Mouse (Mus musculus) heart, embryonic 14.5 days (tissue): Measurements from ENCODE around the gene Cenpv. TPM values are rescaled to one million over a fixed set of nuclear protein-coding genes. Genes with fewer than 3 reads are reported as not detected.

Experiments used
- ATAC-seq: fragments of 200-750 bp; cut with Nextera tagmentation; 2 replicates; pipeline ENCODE4 v1.8.0; 2017; ENCODE audit warnings: low read depth, moderate TSS enrichment; ENCODE audit not compliant: insufficient number of reproducible peaks, insufficient read depth, low FRiP score
- H3K27ac ChIP-seq, 2 experiments: fragments of 200-500 bp in 1 of 2; fragments of 300-500 bp in 1 of 2; sonication (generic) in 1 of 2; replicated peaks in 1 of 2; 2 replicates each; pipeline ENCODE4 v1.5.1; 2012 to 2014; ENCODE audit warnings: low read depth in 2 of 2, low read length in 2 of 2, control low read depth in 1 of 2, mild to moderate bottlenecking in 1 of 2, mixed read lengths in 1 of 2; ENCODE audit not compliant: control insufficient read depth in 1 of 2, insufficient read depth in 1 of 2
- H3K27me3 ChIP-seq: fragments of 300-500 bp; sonication (generic); 2 replicates; pipeline ENCODE4 v1.6.1; 2014; ENCODE audit warnings: mild to moderate bottlenecking, low read length, control low read depth; ENCODE audit not compliant: control insufficient read depth, insufficient read depth
- H3K36me3 ChIP-seq: fragments of 300-500 bp; sonication (generic); 2 replicates; pipeline ENCODE4 v1.6.1; 2014; ENCODE audit warnings: mild to moderate bottlenecking, control low read depth, low read length, mixed read lengths; ENCODE audit not compliant: control insufficient read depth, insufficient read depth
- H3K4me1 ChIP-seq, 2 experiments: fragments of 200-500 bp in 1 of 2; fragments of 300-500 bp in 1 of 2; sonication (generic) in 1 of 2; 2 replicates each; pipeline ENCODE4 v1.6.1; 2012 to 2014; ENCODE audit warnings: low read length in 2 of 2, control low read depth in 1 of 2, mixed read lengths in 1 of 2; ENCODE audit not compliant: control insufficient read depth in 2 of 2, insufficient read depth in 2 of 2
- H3K4me2 ChIP-seq: fragments of 300-500 bp; sonication (generic); 2 replicates; pipeline ENCODE4 v1.6.1; 2014; ENCODE audit warnings: mild to moderate bottlenecking, low read length
- H3K4me3 ChIP-seq, 2 experiments: fragments of 200-500 bp in 1 of 2; fragments of 300-500 bp in 1 of 2; sonication (generic) in 1 of 2; 2 replicates each; pipeline ENCODE4 v1.5.1; 2012 to 2014; ENCODE audit warnings: low read length in 2 of 2, mild to moderate bottlenecking in 2 of 2, control low read depth in 1 of 2, low read depth in 1 of 2, moderate library complexity in 1 of 2; ENCODE audit not compliant: control insufficient read depth in 1 of 2, insufficient read depth in 1 of 2
- H3K9ac ChIP-seq: fragments of 300-500 bp; sonication (generic); 2 replicates; pipeline ENCODE4 v1.6.1; 2014; ENCODE audit warnings: mild to moderate bottlenecking, low read length
- H3K9me3 ChIP-seq: fragments of 300-500 bp; sonication (generic); 2 replicates; pipeline ENCODE4 v1.6.1; 2016; ENCODE audit warnings: low read length, control low read depth; ENCODE audit not compliant: control insufficient read depth
- WGBS: fragments of 180-500 bp; shearing (Covaris S2); extraction: QIAGEN DNeasy Blood & Tissue Kit; methylation state at CpG from one replicate; pipeline ENCODE4 v1.1.7; 2014; 5-methylcytosine and 5-hydroxymethylcytosine counted together
- polyA plus RNA-seq: library from polyadenylated mRNA; unstranded; fragments of >200 nt; fragmentation: Nextera tagmentation; extraction: Ambion mirVana; gene quantifications from 2 replicates; pipeline ENCODE4 v1.2.1, GENCODE M21; 2014

Gene Cenpv
- polyA plus RNA-seq, 1 experiment from 2014 or later, result 37.7 TPM

GRCm38 (mm10) chr11:62574703-62575085, 35.6 kb upstream of the Cenpv start:
- peak overlapping the region; percentile 99; the same call in 1 of the 2 replicates for H3K4me2 ChIP-seq
- no peak overlapping the region for H3K27ac ChIP-seq
- WGBS, result 76% methylated on average over 4 of the region's 4 CpGs

GRCm38 (mm10) chr11:62573959-62574702, 35.1 kb upstream of the Cenpv start, which contains the start of gene Trpv2:
Gene Trpv2 (plus strand): TSS chr11:62574486.
- Histone ChIP-seq H3K4me2 (peak within 1 kb of the TSS; percentile 99), H3K36me3 (no peaks in the 10 kb centered on the region), H3K9ac (peak within 1 kb of the TSS; percentile 71; the same call in 1 of the 2 replicates), H3K4me1 (peaks cover 5 to 6% of the 10 kb centered on the region in 2 experiments; a peak in 2 of 4 replicates), H3K4me3 (peak within 1 kb of the TSS; percentile 45 to 60), H3K27me3 (no peaks in the 10 kb centered on the region), H3K9me3 (no peaks in the 10 kb centered on the region), H3K27ac (no peak within 1 kb of the TSS)
- ATAC-seq, result no peak
- 78% methylated on average over 6 of the region's 6 CpGs for WGBS

More at GRCm38 (mm10) chr11:62574703-62575085, 35.6 kb upstream of the Cenpv start:
- no peak overlapping the region for H3K4me3 ChIP-seq
- no peaks in the 10 kb centered on the region for H3K27me3 ChIP-seq
- H3K9me3 ChIP-seq, result no peaks in the 10 kb centered on the region
- ATAC-seq, result no peak
- no peak overlapping the region for H3K9ac ChIP-seq
- H3K4me1 ChIP-seq, result peaks cover 5 to 6% of the 10 kb centered on the region in 2 experiments; a peak in 2 of 4 replicates
- no peaks in the 10 kb centered on the region for H3K36me3 ChIP-seq

- no peak overlapping the region for H3K9ac ChIP-seq
- H3K27ac ChIP-seq, result no peak overlapping the region
- H3K4me3 ChIP-seq, result no peak overlapping the region
- no peaks in the 10 kb centered on the region for H3K36me3 ChIP-seq
- no peaks in the 10 kb centered on the region for H3K27me3 ChIP-seq
- H3K9me3 ChIP-seq, result no peaks in the 10 kb centered on the region
- ATAC-seq, result no peak
- H3K4me1 ChIP-seq, result no peaks in the 10 kb centered on the region
- no peak overlapping the region for H3K4me2 ChIP-seq
- 75% methylated on average over 3 of the region's 3 CpGs for WGBS
These were observed 29.2 kb upstream of the Cenpv start for GRCm38 (mm10) chr11:62568300-62568699.

GRCm38 (mm10) chr11:62566211-62566610, 27.1 kb upstream of the Cenpv start:
- Histone ChIP-seq H3K4me2 (no peak overlapping the region), H3K27ac (no peak overlapping the region), H3K4me1 (no peaks in the 10 kb centered on the region), H3K9me3 (no peaks in the 10 kb centered on the region), H3K27me3 (no peaks in the 10 kb centered on the region), H3K9ac (no peak overlapping the region), H3K4me3 (no peak overlapping the region), H3K36me3 (no peaks in the 10 kb centered on the region)
- WGBS, result 46% methylated on average over 1 of the region's 1 CpGs
- no peak for ATAC-seq

GRCm38 (mm10) chr11:62565747-62566146, 26.7 kb upstream of the Cenpv start:
- no peak overlapping the region for H3K27ac ChIP-seq
- H3K9me3 ChIP-seq, result no peaks in the 10 kb centered on the region
- H3K36me3 ChIP-seq, result no peaks in the 10 kb centered on the region
- H3K4me2 ChIP-seq, result no peak overlapping the region
- no peaks in the 10 kb centered on the region; a peak in 1 of 4 replicates for H3K4me1 ChIP-seq
- H3K9ac ChIP-seq, result no peak overlapping the region
- H3K4me3 ChIP-seq, result no peak overlapping the region
- WGBS, result 61% methylated on average over 7 of the region's 7 CpGs
- ATAC-seq, result no peak
- no peaks in the 10 kb centered on the region for H3K27me3 ChIP-seq

GRCm38 (mm10) chr11:62563590-62563989, 24.5 kb upstream of the Cenpv start:
- Histone ChIP-seq H3K27me3 (no peaks in the 10 kb centered on the region), H3K36me3 (no peaks in the 10 kb centered on the region), H3K4me2 (no peak overlapping the region), H3K9ac (no peak overlapping the region), H3K27ac (no peak overlapping the region), H3K4me3 (no peak overlapping the region), H3K9me3 (no peaks in the 10 kb centered on the region), H3K4me1 (peaks cover 4 to 6% of the 10 kb centered on the region in 2 experiments; a peak in 3 of 4 replicates)
- 77% methylated on average over 2 of the region's 2 CpGs for WGBS
- no peak for ATAC-seq

- H3K4me1 ChIP-seq, result peaks cover 4 to 6% of the 10 kb centered on the region in 2 experiments; a peak in 3 of 4 replicates
- no peaks in the 10 kb centered on the region for H3K27me3 ChIP-seq
- no peak for ATAC-seq
These were observed 21.5 kb upstream of the Cenpv start for GRCm38 (mm10) chr11:62560463-62561016.

More at GRCm38 (mm10) chr11:62560463-62561016, 21.5 kb upstream of the Cenpv start:
- Histone ChIP-seq H3K4me2 (peak overlapping the region; percentile 63), H3K9ac (peak overlapping the region; percentile 44; the same call in 1 of the 2 replicates), H3K36me3 (no peaks in the 10 kb centered on the region), H3K9me3 (no peaks in the 10 kb centered on the region), H3K27ac (no peak overlapping the region), H3K4me3 (peak overlapping the region; percentile 37 to 44)
- 25% methylated on average over 43 of the region's 43 CpGs for WGBS
